In the genomic region with DNA sequence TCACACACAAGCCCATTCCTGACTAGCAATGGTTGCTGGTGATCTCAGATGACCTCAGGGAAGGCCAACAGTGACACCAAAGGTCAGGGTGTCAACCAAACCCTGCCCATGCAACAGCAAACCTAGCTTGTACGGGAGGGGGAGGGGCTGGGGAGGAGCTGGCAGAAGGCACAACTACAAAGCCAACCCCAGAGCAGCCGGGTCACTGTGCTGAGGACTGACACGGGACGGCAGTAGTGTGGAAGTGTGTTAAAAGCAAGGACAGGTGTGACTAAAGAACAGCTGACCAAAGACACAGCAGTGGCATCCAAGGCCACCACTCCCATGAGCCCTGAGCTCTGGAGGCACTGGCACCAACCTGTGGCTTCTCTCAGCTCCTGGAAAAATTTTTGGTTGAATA, we compare ENCODE assay signal across 24 mouse cellular contexts.
DNase-seq lines count a peak whose midpoint lies in the region; ATAC-seq and TF ChIP-seq lines count a peak whose summit lies in the region.
"Had no signal": no experiment of that assay in that cellular context is flagged by ENCODE, and none has a peak within 500 bp of the region (broad histone marks: within the 10 kb centered on the region; RNA-seq: fewer than 3 reads in every experiment).

No protein-coding gene starts in this region.

- 68% methylated on average over 4 of the region's 4 CpGs for WGBS in liver, embryonic 11.5 days
- 63% methylated on average over 4 of the region's 4 CpGs for WGBS in liver, embryonic 15.5 days (ENCODE audit: insufficient replicate concordance)
- 58% methylated on average over 4 of the region's 4 CpGs for WGBS in kidney, adult 2 months

- H3K4me2 ChIP-seq in liver, embryonic 11.5 days: no peak overlapping the region
- no peak overlapping the region for H3K4me2 ChIP-seq in liver, embryonic 15.5 days
- H3K4me2 ChIP-seq: hindbrain, embryonic 14.5 days; limb, embryonic 12.5 days; lung, embryonic 14.5 days; midbrain, embryonic 12.5 days had no signal

- ATAC-seq in liver, embryonic 11.5 days (replicated peaks; ENCODE audit: low FRiP score): 0 out of 2 replicates have a peak, but pooled peaks have one; percentile 44
- peak; percentile 61 for ATAC-seq in liver, embryonic 15.5 days (ENCODE audit: insufficient read depth)
- ATAC-seq: forebrain, embryonic 16.5 days; inflammation-experienced regulatory T-cells, adult 6 months had no signal

- H3K4me3 ChIP-seq in gastrocnemius, adult 2 months: no peak overlapping the region
- H3K4me3 ChIP-seq in liver, embryonic 11.5 days (ENCODE audit: low read depth, low read length): no peak overlapping the region
- H3K4me3 ChIP-seq in liver, embryonic 15.5 days (replicated peaks): no peak overlapping the region
- no peak overlapping the region for H3K4me3 ChIP-seq in kidney, adult 2 months (ENCODE audit: insufficient read depth, low read depth, low read length)
- H3K4me3 ChIP-seq: forebrain, embryonic 10.5 days; heart, embryonic 10.5 days; layer of hippocampus, adult 2 months; limb, embryonic 12.5 days; midbrain, embryonic 12.5 days had no signal

- peaks cover 45% of the 10 kb centered on the region for H3K36me3 ChIP-seq in liver, embryonic 11.5 days (ENCODE audit: control insufficient read depth, insufficient read depth, low read length)
- peaks cover 99% of the 10 kb centered on the region for H3K36me3 ChIP-seq in liver, embryonic 15.5 days (replicated peaks)
- H3K36me3 ChIP-seq in kidney, adult 2 months (ENCODE audit: control insufficient read depth, insufficient read depth, low read length): peaks cover 2% of the 10 kb centered on the region; the same call in 1 of the 2 replicates

- no peak for TF ChIP-seq CTCF in gastrocnemius, adult 2 months (IDR thresholded peaks at IDR 0.05)
- no peak for TF ChIP-seq CTCF in kidney, adult 2 months (conservative IDR thresholded peaks at IDR 0.05; ENCODE audit: insufficient read depth, insufficient read length, low read depth, low read length)

- no peaks in the 10 kb centered on the region for H3K4me1 ChIP-seq in liver, embryonic 11.5 days (replicated peaks; ENCODE audit: control insufficient read depth, insufficient read depth, low read length)
- H3K4me1 ChIP-seq in liver, embryonic 15.5 days (replicated peaks): no peaks in the 10 kb centered on the region
- H3K4me1 ChIP-seq in kidney, adult 2 months (ENCODE audit: control insufficient read depth, insufficient read depth, low read length): no peaks in the 10 kb centered on the region; the same call in 1 of the 2 replicates
- H3K4me1 ChIP-seq: limb, embryonic 12.5 days had no signal

- no peak for TF ChIP-seq POLR2A in kidney, adult 2 months (IDR thresholded peaks at IDR 0.05; ENCODE audit: low read depth, low read length)

- no peaks in the 10 kb centered on the region for H3K9me3 ChIP-seq in liver, embryonic 11.5 days (ENCODE audit: control insufficient read depth, low read length)
- no peaks in the 10 kb centered on the region for H3K9me3 ChIP-seq in liver, embryonic 15.5 days (replicated peaks)
- H3K9me3 ChIP-seq: forebrain, embryonic 10.5 days; heart, embryonic 10.5 days; limb, embryonic 12.5 days; midbrain, embryonic 12.5 days had no signal

- peak overlapping the region; percentile 1; the same call in 1 of the 2 replicates for H3K27ac ChIP-seq in gastrocnemius, adult 2 months
- H3K27ac ChIP-seq in liver, embryonic 11.5 days (ENCODE audit: low read depth, low read length): no peak overlapping the region
- no peak overlapping the region for H3K27ac ChIP-seq in liver, embryonic 15.5 days (replicated peaks)
- no peak overlapping the region for H3K27ac ChIP-seq in kidney, adult 2 months (ENCODE audit: insufficient read depth, low read depth, low read length)
- H3K27ac ChIP-seq: forebrain, embryonic 10.5 days; heart, embryonic 10.5 days; hindbrain, embryonic 14.5 days; layer of hippocampus, adult 2 months; limb, embryonic 12.5 days; midbrain, embryonic 12.5 days; stomach, postnatal 0 days had no signal

- intact Hi-C loops in gastrocnemius, adult 2 months (cut with DNase I): loop anchor here (5.0 kb wide), 1 partner anchor 95 kb away; a partner anchor contains a TSS

- peak; percentile 44 for DNase-seq in gastrocnemius, adult 2 months
- DNase-seq in gastrocnemius, postnatal 4 days (ENCODE audit: low spot score in 2 of 2): no peak
- no peak for DNase-seq in liver, embryonic 11.5 days (ENCODE audit: low spot score)
- DNase-seq in kidney, adult 2 months: no peak
- no peak for DNase-seq in urinary bladder, postnatal 10 days (ENCODE audit: low spot score)
- no peak for DNase-seq in thymus, postnatal 10 days (ENCODE audit: low spot score in 2 of 2)
- DNase-seq: cerebellum, adult 2 months; cerebellum, postnatal 36 days; gastrocnemius, postnatal 36 days; heart, postnatal 4 days; kidney, adult 18-20 months; kidney, postnatal 14 days; lung, embryonic 14.5 days; thymus, adult 2 months had no signal

- no peak overlapping the region for H3K9ac ChIP-seq in liver, embryonic 11.5 days (ENCODE audit: low read depth, low read length)
- H3K9ac ChIP-seq in liver, embryonic 15.5 days: no peak overlapping the region
- H3K9ac ChIP-seq: hindbrain, embryonic 14.5 days; limb, embryonic 12.5 days; lung, embryonic 14.5 days; midbrain, embryonic 12.5 days had no signal

- no peaks in the 10 kb centered on the region for H3K27me3 ChIP-seq in liver, embryonic 11.5 days (replicated peaks; ENCODE audit: control insufficient read depth, insufficient read depth, low read length)
- no peaks in the 10 kb centered on the region for H3K27me3 ChIP-seq in liver, embryonic 15.5 days
- H3K27me3 ChIP-seq in kidney, adult 2 months (replicated peaks; ENCODE audit: control insufficient read depth, insufficient read depth, low read length): no peaks in the 10 kb centered on the region
- H3K27me3 ChIP-seq: limb, embryonic 12.5 days; midbrain, embryonic 12.5 days had no signal
